Mouse (Mus musculus): ENCODE measurements around the gene Synj2. TPM values are rescaled to one million over a fixed set of nuclear protein-coding genes. Genes with fewer than 3 reads are reported as not detected.

The Synj2 gene
- polyA plus RNA-seq, 1 experiment from 2014 or later, result 1.4 TPM

GRCm38 (mm10) chr17:5993581-5994260 lies 52.6 kb downstream of the Synj2 start:
- H3K4me2 ChIP-seq (replicated peaks), result no peak overlapping the region
- no peak for ATAC-seq (ENCODE audit: low FRiP score, low read depth)
- H3K27me3 ChIP-seq, result no peaks in the 10 kb centered on the region
- H3K36me3 ChIP-seq, result no peaks in the 10 kb centered on the region
- WGBS, result 77% methylated on average over 3 of the region's 3 CpGs
- H3K4me1 ChIP-seq, result no peaks in the 10 kb centered on the region
- H3K9ac ChIP-seq (replicated peaks), result no peak overlapping the region
- no peak overlapping the region for H3K4me3 ChIP-seq
- no peaks in the 10 kb centered on the region for H3K9me3 ChIP-seq
- no peak overlapping the region for H3K27ac ChIP-seq (replicated peaks)

GRCm38 (mm10) chr17:5994606-5995005 lies 53.5 kb downstream of the Synj2 start:
- Histone ChIP-seq H3K27me3 (no peaks in the 10 kb centered on the region), H3K9ac (replicated peaks) (no peak overlapping the region), H3K4me3 (no peak overlapping the region), H3K9me3 (no peaks in the 10 kb centered on the region), H3K36me3 (no peaks in the 10 kb centered on the region), H3K27ac (replicated peaks) (no peak overlapping the region), H3K4me2 (replicated peaks) (no peak overlapping the region), H3K4me1 (no peaks in the 10 kb centered on the region)
- WGBS, result 86% methylated on average over 6 of the region's 6 CpGs
- no peak for ATAC-seq (ENCODE audit: low FRiP score, low read depth)

- 87% methylated on average over 14 of the region's 14 CpGs for WGBS
- no peak for ATAC-seq (ENCODE audit: low FRiP score, low read depth)
Observed at GRCm38 (mm10) chr17:5996589-5996988, 55.5 kb downstream of the Synj2 start.

GRCm38 (mm10) chr17:5997380-5998234 lies 56.5 kb downstream of the Synj2 start:
- Histone ChIP-seq H3K36me3 (no peaks in the 10 kb centered on the region), H3K27ac (replicated peaks) (no peak overlapping the region), H3K4me3 (no peak overlapping the region), H3K9me3 (no peaks in the 10 kb centered on the region), H3K4me2 (replicated peaks) (no peak overlapping the region), H3K9ac (replicated peaks) (no peak overlapping the region), H3K27me3 (no peaks in the 10 kb centered on the region), H3K4me1 (no peaks in the 10 kb centered on the region)
- no peak for ATAC-seq (ENCODE audit: low FRiP score, low read depth)
- 86% methylated on average over 16 of the region's 16 CpGs for WGBS

More at GRCm38 (mm10) chr17:5996589-5996988, 55.5 kb downstream of the Synj2 start:
- no peak overlapping the region for H3K4me2 ChIP-seq (replicated peaks)
- no peak overlapping the region for H3K9ac ChIP-seq (replicated peaks)
- no peaks in the 10 kb centered on the region for H3K9me3 ChIP-seq
- no peaks in the 10 kb centered on the region for H3K27me3 ChIP-seq
- H3K27ac ChIP-seq (replicated peaks), result no peak overlapping the region
- H3K4me1 ChIP-seq, result no peaks in the 10 kb centered on the region
- no peak overlapping the region for H3K4me3 ChIP-seq
- H3K36me3 ChIP-seq, result no peaks in the 10 kb centered on the region

GRCm38 (mm10) chr17:5998235-5998500 lies 57.1 kb downstream of the Synj2 start:
- no peaks in the 10 kb centered on the region for H3K36me3 ChIP-seq
- no peak for ATAC-seq (ENCODE audit: low FRiP score, low read depth)
- no peak overlapping the region for H3K9ac ChIP-seq (replicated peaks)
- no peak overlapping the region for H3K27ac ChIP-seq (replicated peaks)
- no peaks in the 10 kb centered on the region for H3K9me3 ChIP-seq
- H3K4me3 ChIP-seq, result no peak overlapping the region
- H3K27me3 ChIP-seq, result no peaks in the 10 kb centered on the region
- no peaks in the 10 kb centered on the region for H3K4me1 ChIP-seq
- H3K4me2 ChIP-seq (replicated peaks), result no peak overlapping the region

GRCm38 (mm10) chr17:5999039-5999543 lies 58.0 kb downstream of the Synj2 start:
- Histone ChIP-seq H3K27ac (replicated peaks) (no peak overlapping the region), H3K9ac (replicated peaks) (no peak overlapping the region), H3K4me3 (no peak overlapping the region), H3K9me3 (no peaks in the 10 kb centered on the region), H3K27me3 (no peaks in the 10 kb centered on the region), H3K4me2 (replicated peaks) (no peak overlapping the region), H3K36me3 (no peaks in the 10 kb centered on the region), H3K4me1 (no peaks in the 10 kb centered on the region)
- 84% methylated on average over 5 of the region's 5 CpGs for WGBS
- no peak for ATAC-seq (ENCODE audit: low FRiP score, low read depth)

GRCm38 (mm10) chr17:6000864-6001319 lies 59.8 kb downstream of the Synj2 start:
- 90% methylated on average over 8 of the region's 8 CpGs for WGBS
- Histone ChIP-seq H3K4me2 (replicated peaks) (no peak overlapping the region), H3K27ac (replicated peaks) (no peak overlapping the region), H3K9me3 (no peaks in the 10 kb centered on the region), H3K36me3 (no peaks in the 10 kb centered on the region), H3K4me1 (peaks cover 9% of the 10 kb centered on the region; the same call in 1 of the 2 replicates), H3K27me3 (no peaks in the 10 kb centered on the region), H3K9ac (replicated peaks) (no peak overlapping the region), H3K4me3 (no peak overlapping the region)
- no peak for ATAC-seq (ENCODE audit: low FRiP score, low read depth)

- Histone ChIP-seq H3K27me3 (no peaks in the 10 kb centered on the region), H3K4me3 (no peak overlapping the region), H3K9ac (replicated peaks) (no peak overlapping the region), H3K9me3 (no peaks in the 10 kb centered on the region), H3K27ac (replicated peaks) (no peak overlapping the region), H3K4me2 (replicated peaks) (no peak overlapping the region), H3K4me1 (peaks cover 11% of the 10 kb centered on the region; the same call in 1 of the 2 replicates), H3K36me3 (no peaks in the 10 kb centered on the region)
- WGBS, result 86% methylated on average over 6 of the region's 6 CpGs
- ATAC-seq (ENCODE audit: low FRiP score, low read depth), result no peak
Observed at GRCm38 (mm10) chr17:6001389-6001788, 60.3 kb downstream of the Synj2 start.

GRCm38 (mm10) chr17:6001836-6002235 lies 60.8 kb downstream of the Synj2 start:
- Histone ChIP-seq H3K27me3 (no peaks in the 10 kb centered on the region), H3K9me3 (no peaks in the 10 kb centered on the region), H3K27ac (replicated peaks) (no peak overlapping the region), H3K9ac (replicated peaks) (no peak overlapping the region), H3K4me1 (peaks cover 11% of the 10 kb centered on the region; the same call in 1 of the 2 replicates), H3K36me3 (no peaks in the 10 kb centered on the region), H3K4me2 (replicated peaks) (no peak overlapping the region), H3K4me3 (no peak overlapping the region)
- WGBS, result 86% methylated on average over 7 of the region's 7 CpGs
- no peak for ATAC-seq (ENCODE audit: low FRiP score, low read depth)

- Histone ChIP-seq H3K9me3 (no peaks in the 10 kb centered on the region), H3K9ac (replicated peaks) (no peak overlapping the region), H3K27me3 (no peaks in the 10 kb centered on the region), H3K36me3 (no peaks in the 10 kb centered on the region), H3K27ac (replicated peaks) (no peak overlapping the region), H3K4me2 (replicated peaks) (no peak overlapping the region), H3K4me3 (no peak overlapping the region), H3K4me1 (peaks cover 11% of the 10 kb centered on the region; the same call in 1 of the 2 replicates)
- 92% methylated on average over 6 of the region's 6 CpGs for WGBS
- no peak for ATAC-seq (ENCODE audit: low FRiP score, low read depth)
Observed at GRCm38 (mm10) chr17:6002563-6002962, 61.5 kb downstream of the Synj2 start.

GRCm38 (mm10) chr17:6003661-6004060 lies 62.6 kb downstream of the Synj2 start:
- H3K4me3 ChIP-seq, result no peak overlapping the region
- H3K4me2 ChIP-seq (replicated peaks), result no peak overlapping the region
- 88% methylated on average over 6 of the region's 6 CpGs for WGBS
- H3K9ac ChIP-seq (replicated peaks), result no peak overlapping the region
- peaks cover 11% of the 10 kb centered on the region; the same call in 1 of the 2 replicates for H3K4me1 ChIP-seq
- no peaks in the 10 kb centered on the region for H3K9me3 ChIP-seq
- H3K27ac ChIP-seq (replicated peaks), result no peak overlapping the region
- no peak for ATAC-seq (ENCODE audit: low FRiP score, low read depth)
- H3K36me3 ChIP-seq, result no peaks in the 10 kb centered on the region
- H3K27me3 ChIP-seq, result no peaks in the 10 kb centered on the region

GRCm38 (mm10) chr17:6005246-6005637 lies 64.2 kb downstream of the Synj2 start:
- Histone ChIP-seq H3K27me3 (no peaks in the 10 kb centered on the region), H3K4me3 (0 out of 2 replicates have a peak overlapping the region, but pooled peaks have one; percentile 7), H3K4me1 (peaks cover 11% of the 10 kb centered on the region; the same call in 1 of the 2 replicates), H3K36me3 (no peaks in the 10 kb centered on the region), H3K9me3 (no peaks in the 10 kb centered on the region), H3K4me2 (replicated peaks) (peak overlapping the region; percentile 27), H3K27ac (replicated peaks) (no peak overlapping the region), H3K9ac (replicated peaks) (no peak overlapping the region)
- peak; percentile 34; the same call in 1 of the 2 replicates for ATAC-seq (ENCODE audit: low FRiP score, low read depth)
- 18% methylated on average over 14 of the region's 14 CpGs for WGBS

Data from midbrain, embryonic 12.5 days (tissue).